Mouse (Mus musculus): Measurements from ENCODE around the gene Mark3. TPM values are rescaled to one million over a fixed set of nuclear protein-coding genes. Genes with fewer than 3 reads are reported as not detected.

Mark3 gene
- total and polyA plus RNA-seq, 2 experiments from 2014 or later = 41.3 to 112 TPM

DNA sequence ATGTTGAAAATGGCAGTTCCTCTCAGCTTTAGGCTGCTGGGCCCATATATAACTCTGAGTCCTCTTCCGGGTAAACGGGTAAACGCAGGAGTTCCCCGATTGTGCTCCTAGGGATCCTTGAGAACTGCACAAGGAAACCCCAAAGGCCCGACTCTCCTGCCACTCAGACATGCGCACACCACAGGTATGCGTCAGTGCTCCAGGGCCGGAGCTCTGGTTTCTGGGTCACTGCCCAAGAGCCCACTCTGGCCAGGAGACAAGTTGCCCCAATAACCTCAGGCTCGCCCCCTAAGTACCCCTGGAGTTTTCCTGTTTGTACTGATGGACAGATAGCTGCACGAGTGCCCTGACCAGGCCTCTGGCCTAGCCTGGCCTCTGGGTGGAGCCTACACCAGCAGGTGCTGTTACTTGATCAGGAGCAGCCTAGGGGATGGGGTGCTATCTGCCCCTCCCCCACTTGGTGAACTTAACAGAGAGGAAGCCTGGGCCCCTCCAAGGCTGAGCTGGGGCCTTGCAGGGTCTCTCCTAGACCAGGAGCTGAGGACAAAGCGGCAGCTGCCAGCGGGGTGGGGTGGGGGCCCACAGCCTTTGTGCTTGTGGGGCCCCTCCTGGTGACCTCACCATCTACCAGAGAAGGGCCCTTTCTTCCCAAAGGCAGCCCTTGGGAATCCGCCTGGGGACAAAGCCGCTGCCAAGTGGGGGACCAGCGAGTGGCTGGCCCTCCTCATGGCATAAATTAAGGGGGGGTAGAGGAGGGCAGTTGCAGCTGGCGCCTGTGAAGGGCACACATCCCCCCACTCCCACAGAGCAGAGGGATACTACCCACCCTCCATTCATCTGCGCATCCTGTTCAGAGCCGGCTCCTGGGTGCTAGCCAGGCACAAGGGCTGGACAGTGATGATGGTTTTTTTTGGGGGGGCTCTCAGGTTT is 119.3 kb downstream of the Mark3 start:
- DNase-seq (ENCODE audit: low spot score) (peak; percentile 92), ATAC-seq (ENCODE audit: low FRiP score) (peak; percentile 82)
- Histone ChIP-seq H3K4me2 (ENCODE audit: low read depth, low read length, poor library complexity, severe bottlenecking) (no peak overlapping the region), H3K27ac (ENCODE audit: low read depth, low read length) (peak overlapping the region; percentile 75), H3K4me3 (ENCODE audit: low read depth, low read length) (no peak overlapping the region), H3K4me1 (ENCODE audit: insufficient read depth, low read length) (peaks cover 23% of the 10 kb centered on the region), H3K9ac (replicated peaks; ENCODE audit: low read length, poor library complexity, severe bottlenecking) (peak overlapping the region; percentile 36; the same call in 1 of the 2 replicates), H3K27me3 (ENCODE audit: insufficient read depth, low read length) (no peaks in the 10 kb centered on the region), H3K9me3 (ENCODE audit: low read length) (no peaks in the 10 kb centered on the region), H3K36me3 (ENCODE audit: insufficient read depth, low read length) (no peaks in the 10 kb centered on the region)
- WGBS = 12% methylated on average over 18 of the region's 18 CpGs
- TF ChIP-seq CTCF (IDR thresholded peaks at IDR 0.05) = no peak

GRCm38 (mm10) chr12:111694271-111694781 is 120.0 kb downstream of the Mark3 start:
- TF ChIP-seq CTCF (IDR thresholded peaks at IDR 0.05) = no peak
- Histone ChIP-seq H3K9me3 (ENCODE audit: low read length) (no peaks in the 10 kb centered on the region), H3K27me3 (ENCODE audit: insufficient read depth, low read length) (no peaks in the 10 kb centered on the region), H3K4me1 (ENCODE audit: insufficient read depth, low read length) (peaks cover 23% of the 10 kb centered on the region), H3K4me2 (ENCODE audit: low read depth, low read length, poor library complexity, severe bottlenecking) (peak overlapping the region; percentile 15; the same call in 1 of the 2 replicates), H3K36me3 (ENCODE audit: insufficient read depth, low read length) (no peaks in the 10 kb centered on the region), H3K27ac (ENCODE audit: low read depth, low read length) (peak overlapping the region; percentile 75), H3K9ac (replicated peaks; ENCODE audit: low read length, poor library complexity, severe bottlenecking) (peak overlapping the region; percentile 36; the same call in 1 of the 2 replicates), H3K4me3 (ENCODE audit: low read depth, low read length) (no peak overlapping the region)
- ATAC-seq (ENCODE audit: low FRiP score) = peak; percentile 66
- DNase-seq (ENCODE audit: low spot score) = no peak
- WGBS = 2% methylated on average over 12 of the region's 12 CpGs

DNA sequence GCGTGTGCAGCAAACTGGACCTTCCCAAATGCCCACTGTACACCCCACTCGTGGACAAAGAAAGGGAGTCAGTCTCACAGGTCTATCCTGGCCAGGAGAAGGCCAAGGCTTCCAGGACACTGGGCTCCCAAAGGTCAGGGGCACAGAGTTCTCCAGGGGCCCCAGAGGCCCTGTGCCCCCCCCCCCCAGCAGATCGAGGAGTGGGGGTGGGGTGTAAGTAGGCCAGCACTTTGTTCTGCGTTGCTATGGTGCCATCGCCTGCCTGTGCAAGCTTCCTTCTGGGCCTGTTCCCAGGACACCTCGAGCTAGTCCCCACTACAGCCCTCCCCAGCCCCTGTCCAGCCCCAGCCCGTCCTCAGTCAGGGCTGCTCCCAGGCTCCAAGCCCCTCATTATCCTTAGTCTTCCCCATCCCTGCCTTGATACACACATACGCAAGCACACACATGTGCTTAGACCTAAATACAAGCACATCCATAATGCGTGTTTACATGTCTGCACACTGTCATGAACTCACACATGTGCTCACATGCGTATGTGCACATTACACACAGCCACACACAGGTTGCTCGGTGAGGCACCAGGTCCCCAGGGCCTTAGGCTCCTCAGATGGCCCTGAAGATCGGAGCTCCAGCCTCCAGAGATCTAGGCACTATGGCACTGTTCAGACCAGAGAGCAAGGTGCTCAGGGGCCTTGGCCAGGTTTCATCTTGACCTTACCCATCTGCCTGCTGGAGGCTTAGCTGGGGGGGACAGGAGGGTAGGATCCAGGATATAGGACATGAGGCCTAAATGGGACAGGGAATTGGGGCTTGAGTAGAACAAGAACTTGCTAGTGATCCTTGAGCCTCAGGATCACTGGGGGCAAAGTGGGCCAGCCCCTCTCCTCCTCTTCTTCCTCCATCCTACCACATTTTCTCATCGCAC is 120.8 kb downstream of the Mark3 start:
- no peak overlapping the region for H3K4me3 ChIP-seq (ENCODE audit: low read depth, low read length)
- ATAC-seq (ENCODE audit: low FRiP score) = peak; percentile 63
- H3K36me3 ChIP-seq (ENCODE audit: insufficient read depth, low read length) = no peaks in the 10 kb centered on the region
- WGBS = 28% methylated on average over 12 of the region's 13 CpGs
- peaks cover 23% of the 10 kb centered on the region for H3K4me1 ChIP-seq (ENCODE audit: insufficient read depth, low read length)
- no peak for TF ChIP-seq CTCF (IDR thresholded peaks at IDR 0.05)
- DNase-seq (ENCODE audit: low spot score) = peak; percentile 83
- no peaks in the 10 kb centered on the region for H3K9me3 ChIP-seq (ENCODE audit: low read length)
- H3K9ac ChIP-seq (replicated peaks; ENCODE audit: low read length, poor library complexity, severe bottlenecking) = peak overlapping the region; percentile 33; the same call in 1 of the 2 replicates
- no peaks in the 10 kb centered on the region for H3K27me3 ChIP-seq (ENCODE audit: insufficient read depth, low read length)
- peak overlapping the region; percentile 75 for H3K27ac ChIP-seq (ENCODE audit: low read depth, low read length)
- peak overlapping the region; percentile 1; the same call in 1 of the 2 replicates for H3K4me2 ChIP-seq (ENCODE audit: low read depth, low read length, poor library complexity, severe bottlenecking)

- ATAC-seq (ENCODE audit: low FRiP score) = no peak
- peaks cover 23% of the 10 kb centered on the region for H3K4me1 ChIP-seq (ENCODE audit: insufficient read depth, low read length)
Observed at GRCm38 (mm10) chr12:111696239-111696638, 121.9 kb downstream of the Mark3 start.

DNA sequence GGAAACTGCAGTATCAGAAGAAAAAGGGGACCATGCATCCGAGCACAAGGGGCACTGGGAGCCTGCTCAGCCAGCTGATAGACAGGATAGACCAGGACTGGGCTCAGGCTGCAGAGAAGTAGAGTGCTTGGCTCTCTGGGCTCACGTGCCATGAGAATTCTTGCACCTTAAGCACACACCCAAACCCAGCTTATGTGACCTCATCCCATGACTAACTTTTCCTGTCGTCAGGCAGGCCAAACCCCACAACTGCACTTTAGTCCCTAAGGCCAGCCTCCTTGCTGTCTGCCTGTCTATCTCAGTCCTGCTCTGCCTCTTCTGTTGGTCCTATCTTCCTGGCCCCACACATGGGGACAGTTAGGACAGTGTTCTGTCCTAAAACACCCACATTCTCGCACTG is 123.4 kb downstream of the Mark3 start:
- peaks cover 23% of the 10 kb centered on the region for H3K4me1 ChIP-seq (ENCODE audit: insufficient read depth, low read length)
- no peak overlapping the region for H3K4me3 ChIP-seq (ENCODE audit: low read depth, low read length)
- DNase-seq (ENCODE audit: low spot score) (no peak), ATAC-seq (ENCODE audit: low FRiP score) (no peak)
- H3K27ac ChIP-seq (ENCODE audit: low read depth, low read length) = no peak overlapping the region
- no peaks in the 10 kb centered on the region for H3K36me3 ChIP-seq (ENCODE audit: insufficient read depth, low read length)
- no peaks in the 10 kb centered on the region for H3K9me3 ChIP-seq (ENCODE audit: low read length)
- TF ChIP-seq CTCF (IDR thresholded peaks at IDR 0.05) = no peak
- H3K27me3 ChIP-seq (ENCODE audit: insufficient read depth, low read length) = no peaks in the 10 kb centered on the region
- no peak overlapping the region for H3K9ac ChIP-seq (replicated peaks; ENCODE audit: low read length, poor library complexity, severe bottlenecking)
- no peak overlapping the region for H3K4me2 ChIP-seq (ENCODE audit: low read depth, low read length, poor library complexity, severe bottlenecking)
- 65% methylated on average over 4 of the region's 4 CpGs for WGBS

More at GRCm38 (mm10) chr12:111696239-111696638, 121.9 kb downstream of the Mark3 start:
- Histone ChIP-seq H3K36me3 (ENCODE audit: insufficient read depth, low read length) (no peaks in the 10 kb centered on the region), H3K27ac (ENCODE audit: low read depth, low read length) (peak overlapping the region; percentile 75; the same call in 1 of the 2 replicates), H3K4me3 (ENCODE audit: low read depth, low read length) (no peak overlapping the region), H3K27me3 (ENCODE audit: insufficient read depth, low read length) (no peaks in the 10 kb centered on the region), H3K4me2 (ENCODE audit: low read depth, low read length, poor library complexity, severe bottlenecking) (no peak overlapping the region), H3K9me3 (ENCODE audit: low read length) (no peaks in the 10 kb centered on the region), H3K9ac (replicated peaks; ENCODE audit: low read length, poor library complexity, severe bottlenecking) (no peak overlapping the region)
- WGBS = 20% methylated on average over 6 of the region's 6 CpGs
- peak; percentile 87 for DNase-seq (ENCODE audit: low spot score)
- TF ChIP-seq CTCF (IDR thresholded peaks at IDR 0.05) = peak; percentile 84

Data from midbrain, postnatal 0 days (tissue).